Mouse (Mus musculus): Measurements from ENCODE around the gene Tdrd3. TPM values are rescaled to one million over a fixed set of nuclear protein-coding genes. Genes with fewer than 3 reads are reported as not detected.

The Tdrd3 gene
- polyA plus RNA-seq, 1 experiment = 21.9 TPM

- no peak overlapping the region for H3K4me3 ChIP-seq (replicated peaks; ENCODE audit: insufficient read depth, low read depth, low read length)
- DNase-seq = no peak
- H3K27ac ChIP-seq (ENCODE audit: insufficient read depth, low read length) = no peak overlapping the region
- H3K27me3 ChIP-seq (ENCODE audit: control insufficient read depth, insufficient read depth, low read length) = no peaks in the 10 kb centered on the region
- 87% methylated on average over 1 of the region's 1 CpGs for WGBS
- no peak for TF ChIP-seq POLR2A (IDR thresholded peaks at IDR 0.05; ENCODE audit: borderline replicate concordance, insufficient read depth, low read length)
- no peak for TF ChIP-seq CTCF (IDR thresholded peaks at IDR 0.05; ENCODE audit: borderline replicate concordance, insufficient read depth, low read depth, low read length)
- H3K4me1 ChIP-seq (ENCODE audit: control insufficient read depth, insufficient read depth, low read length) = no peaks in the 10 kb centered on the region
Measured at GRCm38 (mm10) chr14:87459777-87460176, 43.3 kb downstream of the Tdrd3 start.

GRCm38 (mm10) chr14:87461543-87461942 lies 45.1 kb downstream of the Tdrd3 start:
- TF ChIP-seq POLR2A (IDR thresholded peaks at IDR 0.05; ENCODE audit: borderline replicate concordance, insufficient read depth, low read length) (no peak), CTCF (IDR thresholded peaks at IDR 0.05; ENCODE audit: borderline replicate concordance, insufficient read depth, low read depth, low read length) (no peak)

DNA sequence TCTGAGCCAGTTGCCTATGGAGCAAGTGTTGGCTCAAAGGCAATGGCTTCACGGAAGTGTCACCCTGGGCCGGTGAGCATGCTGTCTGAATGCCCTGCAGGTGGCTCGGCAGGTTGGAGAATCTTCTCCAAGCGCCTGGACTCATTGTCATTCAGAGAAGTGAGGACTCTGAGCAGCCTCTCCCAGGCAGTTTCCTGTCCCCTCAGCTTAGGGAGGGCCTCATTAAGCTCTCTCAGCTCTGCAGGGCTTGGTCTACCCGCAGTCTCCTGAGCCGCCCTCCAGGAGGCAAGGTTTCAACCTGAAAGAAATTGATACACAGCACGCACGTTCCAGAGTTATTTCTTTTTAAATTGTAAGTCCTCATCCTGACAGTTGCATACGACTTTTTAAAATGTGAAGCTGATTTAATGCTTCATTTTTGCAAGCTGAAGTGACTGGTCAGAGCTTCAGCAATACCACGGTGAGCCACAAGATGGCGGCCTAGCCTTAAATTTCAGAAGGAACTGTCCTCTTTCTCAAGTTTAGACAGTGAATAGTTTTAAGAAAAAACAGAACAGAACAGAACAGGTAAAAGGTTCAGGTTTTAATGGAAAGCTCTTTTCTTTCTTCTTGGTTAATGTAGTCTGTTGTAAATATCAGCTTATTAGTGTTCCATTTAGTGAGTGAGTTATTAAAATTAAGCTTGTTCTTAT lies 47.7 kb downstream of the Tdrd3 start:
- Histone ChIP-seq H3K4me3 (replicated peaks; ENCODE audit: insufficient read depth, low read depth, low read length) (no peak overlapping the region), H3K27me3 (ENCODE audit: control insufficient read depth, insufficient read depth, low read length) (no peaks in the 10 kb centered on the region), H3K27ac (ENCODE audit: insufficient read depth, low read length) (no peak overlapping the region), H3K4me1 (ENCODE audit: control insufficient read depth, insufficient read depth, low read length) (no peaks in the 10 kb centered on the region)
- peak; percentile 42 to 73 for DNase-seq
- 25% methylated on average over 11 of the region's 11 CpGs for WGBS
- TF ChIP-seq POLR2A (IDR thresholded peaks at IDR 0.05; ENCODE audit: borderline replicate concordance, insufficient read depth, low read length) = no peak
- TF ChIP-seq CTCF (IDR thresholded peaks at IDR 0.05; ENCODE audit: borderline replicate concordance, insufficient read depth, low read depth, low read length) = peak; percentile 76

More at GRCm38 (mm10) chr14:87461543-87461942, 45.1 kb downstream of the Tdrd3 start:
- DNase-seq = no peak
- Histone ChIP-seq H3K4me3 (replicated peaks; ENCODE audit: insufficient read depth, low read depth, low read length) (no peak overlapping the region), H3K4me1 (ENCODE audit: control insufficient read depth, insufficient read depth, low read length) (no peaks in the 10 kb centered on the region), H3K27ac (ENCODE audit: insufficient read depth, low read length) (no peak overlapping the region), H3K27me3 (ENCODE audit: control insufficient read depth, insufficient read depth, low read length) (no peaks in the 10 kb centered on the region)
- 47% methylated on average over 12 of the region's 12 CpGs for WGBS

- TF ChIP-seq POLR2A (IDR thresholded peaks at IDR 0.05; ENCODE audit: borderline replicate concordance, insufficient read depth, low read length) (no peak), CTCF (IDR thresholded peaks at IDR 0.05; ENCODE audit: borderline replicate concordance, insufficient read depth, low read depth, low read length) (no peak)
- no peaks in the 10 kb centered on the region for H3K4me1 ChIP-seq (ENCODE audit: control insufficient read depth, insufficient read depth, low read length)
- H3K4me3 ChIP-seq (replicated peaks; ENCODE audit: insufficient read depth, low read depth, low read length) = no peak overlapping the region
- H3K27me3 ChIP-seq (ENCODE audit: control insufficient read depth, insufficient read depth, low read length) = no peaks in the 10 kb centered on the region
- no peak overlapping the region for H3K27ac ChIP-seq (ENCODE audit: insufficient read depth, low read length)
- DNase-seq = no peak
Measured at GRCm38 (mm10) chr14:87464655-87465054, 48.2 kb downstream of the Tdrd3 start.

DNA sequence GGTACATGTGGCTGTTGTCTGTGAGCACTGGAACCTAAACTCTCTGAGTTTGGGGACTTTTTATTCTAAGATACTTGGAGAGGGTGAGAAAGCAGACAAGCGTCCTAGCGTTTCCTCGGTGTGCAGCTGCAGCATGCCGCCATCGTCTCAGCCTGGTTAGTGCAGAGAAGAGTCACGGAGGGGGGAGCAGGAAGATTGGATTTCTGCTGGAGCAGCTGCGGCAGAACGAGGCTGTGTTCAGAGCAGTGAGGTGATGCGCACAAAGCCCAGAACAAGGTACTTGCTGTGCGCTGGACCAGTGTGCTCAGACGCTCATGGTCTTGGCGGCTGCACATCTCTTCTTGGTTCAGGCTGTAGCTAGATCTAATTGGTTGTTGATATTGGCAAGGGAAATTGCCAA lies 51.1 kb downstream of the Tdrd3 start:
- WGBS = 75% methylated on average over 12 of the region's 12 CpGs
- no peak for TF ChIP-seq POLR2A (IDR thresholded peaks at IDR 0.05; ENCODE audit: borderline replicate concordance, insufficient read depth, low read length)
- TF ChIP-seq CTCF (IDR thresholded peaks at IDR 0.05; ENCODE audit: borderline replicate concordance, insufficient read depth, low read depth, low read length) = no peak
- no peaks in the 10 kb centered on the region for H3K4me1 ChIP-seq (ENCODE audit: control insufficient read depth, insufficient read depth, low read length)
- H3K27ac ChIP-seq (ENCODE audit: insufficient read depth, low read length) = no peak overlapping the region
- no peak overlapping the region for H3K4me3 ChIP-seq (replicated peaks; ENCODE audit: insufficient read depth, low read depth, low read length)
- DNase-seq = no peak
- no peaks in the 10 kb centered on the region for H3K27me3 ChIP-seq (ENCODE audit: control insufficient read depth, insufficient read depth, low read length)

DNA sequence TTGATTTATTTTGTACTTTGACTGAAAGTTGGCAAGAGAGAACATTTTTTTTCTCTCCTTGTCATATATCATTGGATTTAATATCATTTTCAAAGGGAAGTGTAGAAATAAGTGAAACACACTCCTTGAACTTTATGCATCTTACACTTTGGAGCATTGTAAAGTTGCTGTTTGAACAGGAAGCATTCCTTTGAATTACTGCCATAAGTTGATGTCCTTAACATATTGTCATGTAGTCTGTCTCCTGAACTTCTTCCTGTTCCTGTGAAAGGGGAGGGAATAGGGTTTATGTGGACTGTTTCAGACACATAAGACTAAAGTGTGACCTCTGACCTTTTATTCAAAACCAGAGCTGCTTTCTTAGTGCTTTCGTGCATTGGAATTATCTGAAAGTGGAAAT lies 55.1 kb downstream of the Tdrd3 start:
- DNase-seq = no peak
- Histone ChIP-seq H3K27ac (ENCODE audit: insufficient read depth, low read length) (no peak overlapping the region), H3K4me1 (ENCODE audit: control insufficient read depth, insufficient read depth, low read length) (no peaks in the 10 kb centered on the region), H3K27me3 (ENCODE audit: control insufficient read depth, insufficient read depth, low read length) (no peaks in the 10 kb centered on the region), H3K4me3 (replicated peaks; ENCODE audit: insufficient read depth, low read depth, low read length) (no peak overlapping the region)
- WGBS = 88% methylated on average over 1 of the region's 1 CpGs
- TF ChIP-seq CTCF (IDR thresholded peaks at IDR 0.05; ENCODE audit: borderline replicate concordance, insufficient read depth, low read depth, low read length) (no peak), POLR2A (IDR thresholded peaks at IDR 0.05; ENCODE audit: borderline replicate concordance, insufficient read depth, low read length) (no peak)

GRCm38 (mm10) chr14:87472782-87473181 lies 56.3 kb downstream of the Tdrd3 start:
- H3K27me3 ChIP-seq (ENCODE audit: control insufficient read depth, insufficient read depth, low read length) = no peaks in the 10 kb centered on the region
- H3K27ac ChIP-seq (ENCODE audit: insufficient read depth, low read length) = no peak overlapping the region
- H3K4me3 ChIP-seq (replicated peaks; ENCODE audit: insufficient read depth, low read depth, low read length) = no peak overlapping the region
- no peak for DNase-seq
- no peak for TF ChIP-seq CTCF (IDR thresholded peaks at IDR 0.05; ENCODE audit: borderline replicate concordance, insufficient read depth, low read depth, low read length)
- no peak for TF ChIP-seq POLR2A (IDR thresholded peaks at IDR 0.05; ENCODE audit: borderline replicate concordance, insufficient read depth, low read length)
- H3K4me1 ChIP-seq (ENCODE audit: control insufficient read depth, insufficient read depth, low read length) = no peaks in the 10 kb centered on the region
- 87% methylated on average over 2 of the region's 2 CpGs for WGBS

DNA sequence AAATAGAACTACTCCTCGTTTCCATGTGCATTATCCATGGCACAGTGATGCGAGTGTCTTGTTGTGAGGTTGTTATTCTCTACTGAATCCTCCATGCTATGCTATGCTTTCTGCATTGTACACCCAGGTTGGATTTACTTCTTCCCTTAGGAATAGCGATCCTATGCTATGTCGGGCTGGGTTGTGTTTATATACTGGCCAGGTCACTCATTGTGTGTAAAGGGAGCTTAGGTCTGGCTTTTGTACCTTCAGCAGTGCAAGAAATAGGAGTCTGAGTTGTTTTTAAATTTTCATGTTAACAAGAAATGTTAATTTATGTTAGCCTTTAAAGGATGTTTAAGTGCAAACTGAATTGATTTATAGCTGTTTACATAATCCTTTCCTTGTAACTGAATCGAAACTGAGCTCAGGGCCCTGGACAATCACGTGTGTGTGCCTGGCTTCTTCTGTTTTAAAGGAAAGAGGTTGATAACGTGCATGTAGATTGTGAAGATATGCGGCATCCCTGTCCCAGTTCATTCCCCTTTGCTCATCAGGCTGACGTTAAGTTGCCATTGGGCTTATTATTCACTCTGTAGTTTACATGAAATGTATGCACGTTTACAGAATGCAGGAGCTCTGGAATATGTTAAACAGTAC lies 59.4 kb downstream of the Tdrd3 start:
- Histone ChIP-seq H3K27me3 (ENCODE audit: control insufficient read depth, insufficient read depth, low read length) (no peaks in the 10 kb centered on the region), H3K27ac (ENCODE audit: insufficient read depth, low read length) (no peak overlapping the region), H3K4me3 (replicated peaks; ENCODE audit: insufficient read depth, low read depth, low read length) (no peak overlapping the region), H3K4me1 (ENCODE audit: control insufficient read depth, insufficient read depth, low read length) (no peaks in the 10 kb centered on the region)
- no peak for DNase-seq
- 91% methylated on average over 10 of the region's 10 CpGs for WGBS
- TF ChIP-seq POLR2A (IDR thresholded peaks at IDR 0.05; ENCODE audit: borderline replicate concordance, insufficient read depth, low read length) = no peak
- no peak for TF ChIP-seq CTCF (IDR thresholded peaks at IDR 0.05; ENCODE audit: borderline replicate concordance, insufficient read depth, low read depth, low read length)
